Mouse (Mus musculus): Measurements from ENCODE around the gene Gcc2. TPM values are rescaled to one million over a fixed set of nuclear protein-coding genes. Genes with fewer than 3 reads are reported as not detected.
"Not testable (repeated sequence)": the region's sequence is repeated elsewhere in the genome, so short reads cannot be mapped to it uniquely, and the experiment has no call there.

Gcc2 gene
- total RNA-seq, 1 experiment from 2014 or later, result 75.5 TPM

GRCm38 (mm10) chr10:58226357-58226756 is 28.9 kb upstream of the Gcc2 start:
- not testable (repeated sequence) for ATAC-seq (replicated peaks in 1 of 2; ENCODE audit: insufficient read depth in 1 of 2, low FRiP score in 2 of 2, low TSS enrichment in 1 of 2, low read depth in 1 of 2, poor library complexity in 2 of 2, severe bottlenecking in 2 of 2)

DNA sequence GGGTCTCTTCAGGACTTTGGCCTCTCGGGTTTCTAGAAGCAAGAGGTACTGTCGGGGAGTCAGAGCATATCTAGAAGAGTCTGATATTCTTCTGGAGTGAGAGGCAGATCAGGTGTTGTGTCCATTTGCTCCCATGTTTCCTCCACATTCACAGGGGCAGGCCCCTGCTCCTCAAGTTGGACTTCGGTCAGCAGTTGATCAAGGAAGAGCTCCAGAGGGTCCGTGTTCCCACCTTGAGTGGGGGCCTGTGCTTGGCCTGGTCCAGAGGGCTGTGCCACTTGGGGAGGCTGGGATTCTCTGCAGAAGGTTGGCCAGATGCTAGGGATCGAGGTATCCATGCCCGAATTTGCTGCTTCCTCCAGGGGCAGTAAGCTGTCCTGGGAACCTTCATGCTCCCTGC is 27.5 kb upstream of the Gcc2 start:
- not testable (repeated sequence) for ATAC-seq (replicated peaks in 1 of 2; ENCODE audit: insufficient read depth in 1 of 2, low FRiP score in 2 of 2, low TSS enrichment in 1 of 2, low read depth in 1 of 2, poor library complexity in 2 of 2, severe bottlenecking in 2 of 2)

DNA sequence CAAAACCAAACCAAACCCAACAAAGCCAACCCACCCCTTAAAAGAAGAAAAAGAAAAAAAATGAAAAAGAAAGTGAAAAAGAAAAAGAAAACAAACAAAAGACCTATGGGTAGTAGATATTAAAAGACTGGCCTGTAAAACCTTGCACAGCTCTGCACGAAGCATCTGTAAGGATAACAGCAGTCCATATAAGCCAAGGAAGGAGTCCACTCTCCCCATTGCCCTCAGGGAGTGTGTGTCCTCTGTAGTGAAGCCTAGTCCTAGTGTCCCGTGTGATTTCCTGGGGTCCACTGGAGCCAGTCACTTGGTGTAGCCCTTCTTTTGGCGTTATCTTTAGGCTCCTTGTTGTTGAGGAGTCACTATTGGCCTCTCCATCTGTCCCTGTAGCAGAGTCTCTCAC is 25.3 kb upstream of the Gcc2 start:
- ATAC-seq (replicated peaks in 1 of 2; ENCODE audit: insufficient read depth in 1 of 2, low FRiP score in 2 of 2, low TSS enrichment in 1 of 2, low read depth in 1 of 2, poor library complexity in 2 of 2, severe bottlenecking in 2 of 2), result not testable (repeated sequence)

- ATAC-seq (replicated peaks in 1 of 2; ENCODE audit: insufficient read depth in 1 of 2, low FRiP score in 2 of 2, low TSS enrichment in 1 of 2, low read depth in 1 of 2, poor library complexity in 2 of 2, severe bottlenecking in 2 of 2), result not testable (repeated sequence)
Measured at GRCm38 (mm10) chr10:58231088-58231487, 24.2 kb upstream of the Gcc2 start.

- peak; percentile 33 to 53 for ATAC-seq (replicated peaks in 1 of 2; ENCODE audit: insufficient read depth in 1 of 2, low FRiP score in 2 of 2, low TSS enrichment in 1 of 2, low read depth in 1 of 2, poor library complexity in 2 of 2, severe bottlenecking in 2 of 2)
Measured at GRCm38 (mm10) chr10:58231779-58232640, 23.3 kb upstream of the Gcc2 start.

DNA sequence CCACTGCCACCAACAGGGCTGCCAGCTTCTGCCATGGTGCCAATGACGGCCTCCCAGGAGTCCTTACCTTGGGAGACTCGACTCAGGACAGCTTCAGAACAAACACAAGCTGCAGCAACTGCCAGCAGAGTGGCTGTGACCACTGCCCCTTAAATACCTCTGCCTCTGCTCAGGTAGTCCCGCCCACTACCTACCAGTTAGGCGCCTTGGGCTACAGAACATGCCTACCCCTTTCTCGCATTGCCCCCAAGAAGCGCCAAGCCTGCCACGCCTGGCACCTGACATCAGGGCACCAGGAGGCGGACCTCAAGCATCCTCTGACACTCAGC is 22.7 kb upstream of the Gcc2 start, which contains the start of gene Duxf3:
Duxf3 (minus strand) TSS at position 35 of the 329 bp plus-strand sequence.
- ATAC-seq (replicated peaks in 1 of 2; ENCODE audit: insufficient read depth in 1 of 2, low FRiP score in 2 of 2, low TSS enrichment in 1 of 2, low read depth in 1 of 2, poor library complexity in 2 of 2, severe bottlenecking in 2 of 2), result peak in 1 of 2 experiments; percentile 27; a peak in 3 of 4 replicates

DNA sequence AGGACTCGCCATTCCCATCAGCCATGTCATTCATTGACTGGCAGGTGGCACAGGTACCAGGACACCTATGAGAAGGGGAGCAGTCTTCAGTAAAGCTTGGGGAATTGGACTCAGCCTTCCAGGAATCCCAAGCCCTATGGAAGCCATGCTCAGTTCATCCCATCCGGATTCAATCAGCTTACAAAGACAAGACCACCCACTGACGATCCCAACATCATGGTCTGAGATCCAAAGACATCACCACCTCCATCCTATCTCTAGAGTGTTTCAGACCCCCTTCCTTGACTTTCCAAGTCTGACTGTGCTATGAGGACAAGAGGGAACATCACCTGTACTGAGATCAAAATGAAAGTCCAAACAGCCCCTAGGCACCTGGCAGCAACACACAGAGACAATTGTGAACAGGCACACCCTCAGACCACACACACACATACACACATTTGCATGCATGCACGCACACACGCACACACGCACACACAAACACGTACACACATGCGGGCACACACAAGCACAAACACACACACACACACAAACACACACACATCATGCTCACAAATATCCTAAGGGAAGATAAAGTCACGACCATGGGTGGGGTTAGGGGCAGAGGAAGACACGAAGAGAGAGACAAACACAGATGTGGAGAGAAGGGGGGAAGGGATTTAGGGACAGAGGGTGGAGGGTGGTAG is 22.1 kb upstream of the Gcc2 start:
- ATAC-seq (replicated peaks in 1 of 2; ENCODE audit: insufficient read depth in 1 of 2, low FRiP score in 2 of 2, low TSS enrichment in 1 of 2, low read depth in 1 of 2, poor library complexity in 2 of 2, severe bottlenecking in 2 of 2), result peak; percentile 3 to 6; a peak in 3 of 4 replicates

DNA sequence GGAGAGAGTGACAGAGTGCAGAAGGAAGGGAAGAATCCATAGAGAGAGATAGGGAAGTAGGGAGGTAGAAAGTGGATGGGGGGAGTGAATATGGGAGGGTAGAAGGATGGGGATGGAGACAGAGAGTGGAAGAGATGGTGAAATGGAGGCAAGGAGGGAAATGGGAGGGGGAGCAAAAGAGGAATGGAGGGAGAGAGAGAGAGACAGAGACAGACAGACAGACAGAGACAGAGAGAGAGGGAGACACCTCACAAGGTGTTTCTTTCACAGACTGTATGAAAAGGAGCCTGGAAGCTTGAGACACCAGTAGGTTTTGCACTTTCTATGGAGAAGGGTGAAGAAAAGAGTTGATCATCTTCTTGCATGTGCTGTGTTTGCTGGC is 21.6 kb upstream of the Gcc2 start:
- not testable (repeated sequence) for ATAC-seq (replicated peaks in 1 of 2; ENCODE audit: insufficient read depth in 1 of 2, low FRiP score in 2 of 2, low TSS enrichment in 1 of 2, low read depth in 1 of 2, poor library complexity in 2 of 2, severe bottlenecking in 2 of 2)

- not testable (repeated sequence) for ATAC-seq (replicated peaks in 1 of 2; ENCODE audit: insufficient read depth in 1 of 2, low FRiP score in 2 of 2, low TSS enrichment in 1 of 2, low read depth in 1 of 2, poor library complexity in 2 of 2, severe bottlenecking in 2 of 2)
Measured at GRCm38 (mm10) chr10:58234985-58235384, 20.3 kb upstream of the Gcc2 start.

DNA sequence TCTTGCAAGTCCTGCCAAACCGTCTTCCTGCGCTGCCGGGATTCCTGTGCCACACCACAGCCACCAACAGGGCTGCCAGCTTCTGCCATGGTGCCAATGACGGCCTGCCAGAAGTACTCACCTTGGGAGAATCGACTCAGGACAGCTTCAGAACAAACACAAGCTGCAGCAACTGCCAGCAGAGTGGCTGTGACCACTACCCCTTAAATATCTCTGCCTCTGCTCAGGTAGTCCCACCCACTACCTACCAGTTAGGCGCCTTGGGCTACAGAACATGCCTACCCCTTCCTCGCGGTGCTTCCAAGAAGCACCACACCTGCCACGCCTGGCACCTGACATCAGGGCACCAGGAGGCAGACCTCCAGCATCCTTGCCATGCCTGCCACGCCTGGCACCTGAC is 18.7 kb upstream of the Gcc2 start, which contains the start of gene Gm4981:
Gm4981 (minus strand) TSS at position 89 of the 400 bp plus-strand sequence.
- no peak for ATAC-seq (replicated peaks in 1 of 2; ENCODE audit: insufficient read depth in 1 of 2, low FRiP score in 2 of 2, low TSS enrichment in 1 of 2, low read depth in 1 of 2, poor library complexity in 2 of 2, severe bottlenecking in 2 of 2)

GRCm38 (mm10) chr10:58238984-58239740 is 16.1 kb upstream of the Gcc2 start:
- ATAC-seq (replicated peaks in 1 of 2; ENCODE audit: insufficient read depth in 1 of 2, low FRiP score in 2 of 2, low TSS enrichment in 1 of 2, low read depth in 1 of 2, poor library complexity in 2 of 2, severe bottlenecking in 2 of 2), result peak; percentile 66 to 69; a peak in 3 of 4 replicates

DNA sequence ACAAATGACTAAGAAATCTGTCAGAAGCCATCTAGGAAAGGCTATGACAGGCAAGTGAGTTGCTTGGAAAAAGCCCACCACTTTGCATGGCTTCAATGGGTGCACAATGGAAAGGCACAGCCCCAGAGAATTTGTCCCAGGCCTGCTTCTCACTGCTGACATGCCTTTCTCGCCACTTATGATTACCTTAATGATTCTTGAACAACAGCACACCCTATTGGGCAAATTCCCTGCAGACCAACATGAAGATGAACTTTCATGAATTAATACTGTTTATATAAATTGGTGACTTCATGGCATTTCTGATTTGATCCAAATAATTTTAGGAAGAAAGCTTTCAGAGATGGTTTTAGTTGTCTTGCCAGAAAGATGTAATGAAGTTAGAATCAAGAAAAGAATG is 5.8 kb upstream of the Gcc2 start:
- no peak for ATAC-seq (replicated peaks in 1 of 2; ENCODE audit: insufficient read depth in 1 of 2, low FRiP score in 2 of 2, low TSS enrichment in 1 of 2, low read depth in 1 of 2, poor library complexity in 2 of 2, severe bottlenecking in 2 of 2)

GRCm38 (mm10) chr10:58254635-58255175 is 592 bp upstream of the Gcc2 start:
- peak in 1 of 2 experiments; percentile 16; a peak in 1 of 4 replicates for ATAC-seq (replicated peaks in 1 of 2; ENCODE audit: insufficient read depth in 1 of 2, low FRiP score in 2 of 2, low TSS enrichment in 1 of 2, low read depth in 1 of 2, poor library complexity in 2 of 2, severe bottlenecking in 2 of 2)

DNA sequence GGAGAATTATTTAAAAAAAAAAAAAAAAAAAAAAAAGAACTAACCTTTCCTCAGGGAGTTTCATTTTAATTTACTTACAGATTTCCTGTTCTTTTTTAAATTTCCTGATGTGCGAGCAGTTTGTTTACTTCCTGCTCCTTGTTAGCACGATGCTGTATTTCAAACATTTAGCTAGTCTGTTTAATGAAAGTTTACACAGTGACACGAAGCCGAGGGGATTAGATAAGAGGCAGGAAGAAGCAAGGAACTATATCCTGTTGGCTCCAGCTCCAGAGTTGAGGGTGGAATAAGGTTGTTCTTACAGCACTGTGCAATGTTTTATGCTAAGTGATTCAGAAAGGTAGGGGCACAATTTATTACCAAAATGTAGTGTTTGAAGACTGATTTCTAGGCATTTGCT is 657 bp downstream of the Gcc2 start:
- no peak for ATAC-seq (replicated peaks in 1 of 2; ENCODE audit: insufficient read depth in 1 of 2, low FRiP score in 2 of 2, low TSS enrichment in 1 of 2, low read depth in 1 of 2, poor library complexity in 2 of 2, severe bottlenecking in 2 of 2)

- ATAC-seq (replicated peaks in 1 of 2; ENCODE audit: insufficient read depth in 1 of 2, low FRiP score in 2 of 2, low TSS enrichment in 1 of 2, low read depth in 1 of 2, poor library complexity in 2 of 2, severe bottlenecking in 2 of 2), result no peak
Measured at GRCm38 (mm10) chr10:58258466-58258865, 3.2 kb downstream of the Gcc2 start.

- ATAC-seq (replicated peaks in 1 of 2; ENCODE audit: insufficient read depth in 1 of 2, low FRiP score in 2 of 2, low TSS enrichment in 1 of 2, low read depth in 1 of 2, poor library complexity in 2 of 2, severe bottlenecking in 2 of 2), result no peak
Measured at GRCm38 (mm10) chr10:58282238-58282637, 26.9 kb downstream of the Gcc2 start.

GRCm38 (mm10) chr10:58290742-58291141 is 35.4 kb downstream of the Gcc2 start:
- ATAC-seq (replicated peaks in 1 of 2; ENCODE audit: insufficient read depth in 1 of 2, low FRiP score in 2 of 2, low TSS enrichment in 1 of 2, low read depth in 1 of 2, poor library complexity in 2 of 2, severe bottlenecking in 2 of 2), result no peak

Data from hematopoietic stem cell, adult 5-6 weeks (primary cell).